Mouse (Mus musculus) liver, postnatal 0 days (tissue): ENCODE measurements at regions not wholly inside any gene's neighbourhood (a gene's known extent, or its start where the extent isn't known, plus 50 kb on each side); places are given as distances from the start of the nearest gene placed in this dataset.

Experiments used
- ATAC-seq: fragments of 200-750 bp; cut with Nextera tagmentation; 2 replicates; pipeline ENCODE4 v1.8.0; 2017; ENCODE audit warnings: mild to moderate bottlenecking, moderate library complexity
- DNase-seq: peaks from one replicate; pipeline ENCODE4 v3.0.0-alpha.2; 2016
- H3K27ac ChIP-seq: fragments of 300-500 bp; sonication (generic); 2 replicates; pipeline ENCODE4 v1.5.1; 2014; ENCODE audit warnings: antibody characterized with exemption, moderate library complexity, mild to moderate bottlenecking, low read depth
- H3K27me3 ChIP-seq: fragments of 300-500 bp; sonication (generic); 2 replicates; pipeline ENCODE4 v1.6.1; 2014; ENCODE audit warnings: low read length, control low read depth, mixed read lengths; ENCODE audit not compliant: insufficient read depth
- H3K36me3 ChIP-seq: fragments of 300-500 bp; sonication (generic); replicated peaks from 2 replicates; pipeline ENCODE4 v1.6.1; 2014; ENCODE audit warnings: mild to moderate bottlenecking, control low read depth, low read length, moderate library complexity, mixed read lengths; ENCODE audit not compliant: insufficient read depth
- H3K4me1 ChIP-seq: fragments of 300-500 bp; sonication (generic); 2 replicates; pipeline ENCODE4 v1.6.1; 2014; ENCODE audit warnings: antibody characterized with exemption, mild to moderate bottlenecking, control low read depth; ENCODE audit not compliant: insufficient read depth
- H3K4me2 ChIP-seq: fragments of 300-500 bp; sonication (generic); 2 replicates; pipeline ENCODE4 v1.6.1; 2014; ENCODE audit warnings: low read depth, mild to moderate bottlenecking, low read length, moderate library complexity, mixed read lengths
- H3K4me3 ChIP-seq: fragments of 300-500 bp; sonication (generic); 2 replicates; pipeline ENCODE4 v1.5.1; 2014; ENCODE audit warnings: low read depth, low read length
- H3K9ac ChIP-seq: fragments of 300-500 bp; sonication (generic); replicated peaks from 2 replicates; pipeline ENCODE4 v1.6.1; 2014; ENCODE audit warnings: mild to moderate bottlenecking, moderate library complexity
- H3K9me3 ChIP-seq: fragments of 300-500 bp; sonication (generic); 2 replicates; pipeline ENCODE4 v1.6.1; 2016; ENCODE audit warnings: mild to moderate bottlenecking, control low read depth, low read length, mixed read lengths
- CTCF ChIP-seq: sonication (generic); IDR thresholded peaks from 2 replicates; pipeline ENCODE4 v1.5.1; 2016; ENCODE audit warnings: antibody characterized with exemption, low read depth
- EP300 ChIP-seq: IDR thresholded peaks from 2 replicates; pipeline ENCODE4 v1.6.1; 2016; ENCODE audit warnings: antibody characterized with exemption, low read depth, mild to moderate bottlenecking
- WGBS: fragments of 180-500 bp; shearing (Covaris S2); extraction: QIAGEN DNeasy Blood & Tissue Kit; methylation state at CpG from one replicate; pipeline ENCODE4 v1.1.7; 2014; ENCODE audit not compliant: insufficient replicate concordance; 5-methylcytosine and 5-hydroxymethylcytosine counted together

DNA sequence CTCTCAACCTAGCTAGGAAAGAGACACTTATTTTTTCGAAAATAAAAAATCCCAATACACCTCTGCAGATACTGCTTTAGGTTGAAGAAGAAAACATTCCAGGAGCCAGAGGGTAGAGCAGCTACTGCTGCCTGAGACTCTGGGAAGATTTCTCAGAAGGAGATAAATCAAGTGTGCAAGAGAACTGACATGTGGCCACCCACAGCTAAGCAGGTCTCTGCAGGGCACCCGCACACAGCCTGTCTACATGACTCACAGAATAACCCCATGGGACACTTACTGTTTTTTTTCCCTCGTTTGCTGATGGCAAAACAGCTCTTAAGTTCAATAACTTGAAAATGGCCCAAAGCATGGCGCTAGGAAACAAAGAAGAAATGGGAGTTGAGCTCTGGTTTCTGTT is 68.7 kb upstream of the Abca1 start:
- Histone ChIP-seq H3K36me3 (no peaks in the 10 kb centered on the region), H3K4me3 (no peak overlapping the region), H3K9me3 (no peaks in the 10 kb centered on the region), H3K4me2 (no peak overlapping the region), H3K27ac (no peak overlapping the region), H3K9ac (no peak overlapping the region), H3K4me1 (0 out of 2 replicates have a peak, but pooled peaks cover 3% of the 10 kb centered on the region), H3K27me3 (no peaks in the 10 kb centered on the region)
- no peak for TF ChIP-seq EP300
- TF ChIP-seq CTCF = no peak
- DNase-seq (no peak), ATAC-seq (no peak)
- 58% methylated on average over 4 of the region's 4 CpGs for WGBS

DNA sequence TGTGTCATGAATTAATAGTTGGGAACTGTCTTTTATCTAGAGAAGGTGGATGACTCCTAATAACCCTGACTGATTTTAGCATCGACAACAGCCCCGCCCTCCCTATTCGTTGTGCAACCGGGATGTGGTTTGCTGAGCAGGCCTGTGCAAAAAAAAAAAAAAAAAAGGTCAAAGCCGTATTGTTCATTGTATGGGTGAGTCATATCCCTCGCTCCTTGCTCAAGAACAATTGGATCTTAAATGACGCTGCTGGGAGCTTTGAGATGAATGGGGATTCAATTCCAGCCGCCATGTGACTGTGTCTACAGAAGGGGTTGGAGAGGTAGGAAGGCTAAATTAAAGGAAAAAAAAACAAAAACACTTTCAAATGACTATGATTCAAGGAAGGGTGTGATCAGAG is 68.1 kb upstream of the Abca1 start:
- no peaks in the 10 kb centered on the region for H3K36me3 ChIP-seq
- TF ChIP-seq EP300 = peak; percentile 35; the same call in 1 of the 2 replicates
- no peak for TF ChIP-seq CTCF
- H3K9ac ChIP-seq = no peak overlapping the region
- 0 out of 2 replicates have a peak, but pooled peaks cover 3% of the 10 kb centered on the region for H3K4me1 ChIP-seq
- ATAC-seq = peak; percentile 84
- DNase-seq = peak; percentile 68
- H3K27ac ChIP-seq = no peak overlapping the region
- 20% methylated on average over 8 of the region's 8 CpGs for WGBS
- H3K27me3 ChIP-seq = no peaks in the 10 kb centered on the region
- H3K9me3 ChIP-seq = no peaks in the 10 kb centered on the region
- no peak overlapping the region for H3K4me3 ChIP-seq
- no peak overlapping the region for H3K4me2 ChIP-seq

DNA sequence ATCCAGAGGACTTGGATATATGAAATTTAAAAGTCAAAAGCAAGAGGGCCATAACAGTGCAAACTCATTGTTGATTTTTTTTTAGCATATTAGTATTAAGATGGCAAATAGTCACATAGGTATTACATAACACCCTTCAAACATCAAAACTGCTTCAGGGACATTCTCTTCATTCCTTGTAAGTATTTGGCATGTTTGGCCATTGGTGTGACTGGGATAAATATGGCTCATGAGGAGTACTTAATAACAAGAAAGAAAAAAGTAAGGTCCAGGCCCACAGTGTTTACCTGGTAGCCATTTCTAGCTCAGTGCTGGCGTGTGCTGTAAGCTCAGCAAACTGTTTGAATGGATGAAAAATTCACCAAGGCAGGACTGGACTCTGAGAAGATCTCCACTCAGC is 67.4 kb upstream of the Abca1 start:
- Histone ChIP-seq H3K36me3 (no peaks in the 10 kb centered on the region), H3K9ac (no peak overlapping the region), H3K27me3 (no peaks in the 10 kb centered on the region), H3K4me3 (no peak overlapping the region), H3K4me1 (0 out of 2 replicates have a peak, but pooled peaks cover 3% of the 10 kb centered on the region), H3K4me2 (no peak overlapping the region), H3K27ac (no peak overlapping the region), H3K9me3 (no peaks in the 10 kb centered on the region)
- no peak for DNase-seq
- 62% methylated on average over 1 of the region's 1 CpGs for WGBS
- TF ChIP-seq EP300 (no peak), CTCF (no peak)
- no peak for ATAC-seq

DNA sequence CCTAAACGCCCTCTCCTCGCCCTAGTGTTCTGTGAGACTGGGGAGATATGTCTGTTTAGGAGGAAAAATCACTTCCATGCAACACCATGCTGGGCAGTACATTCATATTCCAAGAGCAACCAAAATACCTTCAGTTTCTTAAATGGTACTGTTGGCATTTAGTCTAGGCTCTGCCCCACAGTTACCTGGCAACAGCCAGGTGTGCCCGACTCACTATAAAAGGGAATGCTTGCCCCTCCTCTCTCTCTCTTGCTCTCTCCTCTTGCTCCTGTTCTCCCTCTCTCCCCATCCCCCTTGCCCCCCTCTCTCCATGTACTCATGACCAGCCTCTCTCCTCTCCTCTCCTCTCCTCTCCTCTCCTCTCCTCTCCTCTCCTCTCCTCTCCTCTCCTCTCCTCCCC is 66.7 kb upstream of the Abca1 start:
- Histone ChIP-seq H3K36me3 (no peaks in the 10 kb centered on the region), H3K9ac (no peak overlapping the region), H3K4me1 (0 out of 2 replicates have a peak, but pooled peaks cover 3% of the 10 kb centered on the region), H3K9me3 (no peaks in the 10 kb centered on the region), H3K27ac (no peak overlapping the region), H3K4me2 (no peak overlapping the region), H3K27me3 (no peaks in the 10 kb centered on the region), H3K4me3 (no peak overlapping the region)
- ATAC-seq = no peak
- WGBS = 84% methylated on average over 3 of the region's 3 CpGs
- TF ChIP-seq EP300 (no peak), CTCF (no peak)
- DNase-seq = no peak

DNA sequence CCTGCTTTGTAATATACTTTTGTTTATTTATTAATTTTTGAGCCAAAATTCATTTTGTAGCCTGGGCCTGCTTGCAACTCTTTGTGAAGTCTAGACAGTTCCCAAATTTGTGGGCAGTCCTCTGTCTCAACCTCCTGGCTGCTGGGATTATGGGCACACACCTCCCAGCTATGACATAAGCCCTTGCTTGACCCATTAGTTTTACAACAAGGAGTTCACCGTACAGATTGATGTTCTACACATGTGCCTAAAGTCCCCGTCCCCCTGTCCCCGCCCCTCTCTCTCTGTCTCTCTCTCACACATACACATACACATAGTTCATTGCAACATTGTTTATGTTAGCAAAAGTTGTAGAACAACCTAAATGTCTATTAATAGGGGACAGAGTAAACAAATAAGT is 63.7 kb upstream of the Abca1 start:
- peak; percentile 54 for ATAC-seq
- Histone ChIP-seq H3K4me2 (no peak overlapping the region), H3K36me3 (no peaks in the 10 kb centered on the region), H3K4me1 (peaks cover 14% of the 10 kb centered on the region), H3K4me3 (no peak overlapping the region), H3K9ac (no peak overlapping the region), H3K27ac (no peak overlapping the region), H3K9me3 (no peaks in the 10 kb centered on the region), H3K27me3 (no peaks in the 10 kb centered on the region)
- TF ChIP-seq EP300 = no peak
- no peak for TF ChIP-seq CTCF
- DNase-seq = no peak
- 63% methylated on average over 3 of the region's 3 CpGs for WGBS

DNA sequence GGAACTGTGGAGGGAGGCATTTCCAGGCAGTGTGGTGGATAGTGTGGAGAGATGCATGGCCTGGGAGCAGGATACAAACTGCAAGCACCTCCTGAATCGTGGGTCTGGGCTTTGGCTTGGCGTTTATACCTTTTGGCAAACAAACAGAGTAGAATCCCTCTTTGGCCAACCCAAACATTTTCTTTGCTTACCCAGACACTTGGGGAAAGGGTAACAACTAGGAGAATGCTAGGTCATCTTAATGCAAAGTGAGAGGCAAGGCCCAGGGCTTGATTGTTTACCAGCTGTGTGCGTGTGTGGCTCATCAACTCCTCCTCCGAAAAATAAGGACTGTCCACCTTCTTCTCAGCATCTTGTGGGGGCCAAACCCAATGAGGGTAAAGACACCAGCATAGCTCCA is 61.1 kb upstream of the Abca1 start:
- Histone ChIP-seq H3K9ac (no peak overlapping the region), H3K27me3 (no peaks in the 10 kb centered on the region), H3K4me2 (no peak overlapping the region), H3K9me3 (no peaks in the 10 kb centered on the region), H3K27ac (no peak overlapping the region), H3K4me3 (no peak overlapping the region), H3K36me3 (no peaks in the 10 kb centered on the region), H3K4me1 (peaks cover 26% of the 10 kb centered on the region)
- ATAC-seq = no peak
- TF ChIP-seq EP300 = no peak
- TF ChIP-seq CTCF = no peak
- 66% methylated on average over 4 of the region's 4 CpGs for WGBS
- DNase-seq = no peak

DNA sequence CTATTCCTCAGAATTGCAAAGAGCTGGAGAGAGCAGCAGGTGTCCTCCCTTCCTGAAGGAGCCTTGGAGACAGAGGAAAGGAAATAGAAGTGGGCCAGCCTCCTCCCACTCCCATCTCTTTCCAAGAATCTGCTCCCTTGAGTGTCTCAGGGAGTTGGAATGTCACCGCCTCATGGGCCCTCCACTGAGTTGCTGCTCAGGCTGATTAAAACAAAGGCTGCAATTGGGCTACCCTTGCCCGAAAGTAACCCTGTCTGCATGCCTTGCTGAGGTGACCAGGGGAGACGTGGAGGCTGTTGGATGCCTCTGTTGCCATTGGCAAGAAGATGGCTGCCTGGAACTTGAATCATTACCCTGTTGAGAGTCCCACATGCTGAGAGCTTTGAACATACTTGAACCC is 59.7 kb upstream of the Abca1 start:
- Histone ChIP-seq H3K4me2 (no peak overlapping the region), H3K4me3 (no peak overlapping the region), H3K27me3 (no peaks in the 10 kb centered on the region), H3K9ac (no peak overlapping the region), H3K27ac (no peak overlapping the region), H3K4me1 (peaks cover 26% of the 10 kb centered on the region), H3K9me3 (no peaks in the 10 kb centered on the region), H3K36me3 (no peaks in the 10 kb centered on the region)
- TF ChIP-seq EP300 (no peak), CTCF (no peak)
- WGBS = 83% methylated on average over 3 of the region's 3 CpGs
- ATAC-seq = no peak
- no peak for DNase-seq
